Mouse (Mus musculus) kidney, embryonic 14.5 days (tissue): Measurements from ENCODE around the gene Paqr5. TPM values are rescaled to one million over a fixed set of nuclear protein-coding genes. Genes with fewer than 3 reads are reported as not detected.
A peak's percentile ranks its signal among the peaks of the same experiment; 100 is the strongest.

ENCODE experiments used
- ATAC-seq: fragments of 200-750 bp; cut with Nextera tagmentation; 2 replicates; pipeline ENCODE4 v1.8.0; 2017; ENCODE audit warnings: moderate number of reproducible peaks, mild to moderate bottlenecking, moderate TSS enrichment, moderate library complexity; ENCODE audit not compliant: low FRiP score, low TSS enrichment
- H3K27ac ChIP-seq: fragments of 300-500 bp; sonication (generic); 2 replicates; pipeline ENCODE4 v1.5.1; 2014; ENCODE audit warnings: low read depth, mild to moderate bottlenecking, low read length, moderate library complexity, mixed read lengths
- H3K27me3 ChIP-seq: fragments of 300-500 bp; sonication (generic); 2 replicates; pipeline ENCODE4 v1.6.1; 2014; ENCODE audit warnings: mild to moderate bottlenecking, low read length; ENCODE audit not compliant: control insufficient read depth, insufficient read depth
- H3K36me3 ChIP-seq: fragments of 300-500 bp; sonication (generic); 2 replicates; pipeline ENCODE4 v1.6.1; 2014; ENCODE audit warnings: low read length, mixed read lengths; ENCODE audit not compliant: control insufficient read depth, insufficient read depth
- H3K4me1 ChIP-seq: fragments of 300-500 bp; sonication (generic); 2 replicates; pipeline ENCODE4 v1.6.1; 2014; ENCODE audit warnings: low read length, mixed read lengths; ENCODE audit not compliant: control insufficient read depth, insufficient read depth
- H3K4me2 ChIP-seq: fragments of 300-500 bp; sonication (generic); replicated peaks from 2 replicates; pipeline ENCODE4 v1.6.1; 2014; ENCODE audit warnings: low read depth, mild to moderate bottlenecking, low read length
- H3K4me3 ChIP-seq: fragments of 300-500 bp; sonication (generic); 2 replicates; pipeline ENCODE4 v1.5.1; 2014; ENCODE audit warnings: mild to moderate bottlenecking, low read length
- H3K9ac ChIP-seq: fragments of 300-500 bp; sonication (generic); 2 replicates; pipeline ENCODE4 v1.6.1; 2014; ENCODE audit warnings: low read depth, mild to moderate bottlenecking, low read length, moderate library complexity
- H3K9me3 ChIP-seq: fragments of 300-500 bp; sonication (generic); 2 replicates; pipeline ENCODE4 v1.6.1; 2016; ENCODE audit warnings: low read length; ENCODE audit not compliant: control insufficient read depth
- WGBS: fragments of 180-500 bp; shearing (Covaris S2); extraction: QIAGEN DNeasy Blood & Tissue Kit; methylation state at CpG from one replicate; pipeline ENCODE4 v1.1.7; 2014; 5-methylcytosine and 5-hydroxymethylcytosine counted together
- polyA plus RNA-seq: library from polyadenylated mRNA; unstranded; fragments of >200 nt; fragmentation: Nextera tagmentation; extraction: Ambion mirVana; gene quantifications from 2 replicates; pipeline ENCODE4 v1.2.1, GENCODE M21; 2014

Gene Paqr5
- polyA plus RNA-seq, 1 experiment from 2014 or later: 17.0 TPM

DNA sequence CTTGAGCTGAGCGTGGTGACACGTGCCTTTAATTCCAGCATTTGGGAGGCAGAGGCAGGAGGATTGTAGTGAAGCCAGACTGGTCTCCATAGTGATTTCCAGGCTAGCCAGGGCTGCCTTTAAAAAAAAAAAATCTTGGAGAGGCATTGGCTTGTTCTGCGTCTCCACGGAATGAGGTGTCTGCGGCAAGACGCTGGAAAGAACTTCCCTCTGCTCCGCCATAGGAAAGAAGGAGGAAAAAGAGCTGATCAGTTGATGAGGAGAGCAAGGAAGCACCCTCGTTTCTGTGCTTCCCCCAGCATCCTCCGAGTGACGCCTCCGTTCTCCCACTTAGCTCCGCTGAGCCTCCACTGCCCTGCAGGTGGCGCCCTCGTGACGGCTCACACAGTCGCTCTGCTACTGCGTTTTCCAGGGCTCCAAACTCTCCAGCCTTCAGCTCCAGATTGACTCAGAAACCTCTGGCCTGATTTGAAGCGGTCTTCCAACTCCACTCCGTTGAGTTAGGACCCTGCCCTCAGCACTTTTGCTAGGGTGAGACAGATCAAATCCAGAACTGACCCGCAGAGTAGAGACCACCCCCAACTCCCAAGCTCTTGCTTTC lies 13.5 kb upstream of the Paqr5 start:
- H3K27ac ChIP-seq: no peak overlapping the region
- H3K9me3 ChIP-seq: no peaks in the 10 kb centered on the region
- H3K4me2 ChIP-seq: no peak overlapping the region; the same call in 1 of the 2 replicates
- no peaks in the 10 kb centered on the region for H3K36me3 ChIP-seq
- H3K4me3 ChIP-seq: 0 out of 2 replicates have a peak overlapping the region, but pooled peaks have one; percentile 6
- 6% methylated on average over 20 of the region's 20 CpGs for WGBS
- H3K4me1 ChIP-seq: no peaks in the 10 kb centered on the region
- ATAC-seq: peak; percentile 69
- no peaks in the 10 kb centered on the region for H3K27me3 ChIP-seq
- no peak overlapping the region for H3K9ac ChIP-seq

DNA sequence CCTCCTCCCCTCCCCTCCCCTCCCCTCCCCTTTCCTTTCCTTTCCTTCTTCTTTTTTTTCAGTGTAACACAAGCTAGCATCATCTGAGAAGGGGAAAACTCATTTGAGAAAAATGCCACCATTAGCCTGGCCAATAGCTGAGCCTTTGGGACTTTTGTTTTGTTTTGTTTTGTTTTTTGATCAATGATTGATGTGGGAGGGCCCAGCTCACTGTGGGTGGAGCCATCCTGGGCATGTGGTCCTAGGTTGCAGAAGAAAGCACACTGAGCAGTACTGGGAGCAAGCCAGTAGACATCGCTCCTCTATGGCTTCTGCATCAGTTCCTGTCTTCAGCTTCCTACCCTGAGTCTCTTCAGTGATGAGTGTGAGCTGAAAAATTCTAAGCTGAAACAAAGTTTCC lies 9.2 kb upstream of the Paqr5 start:
- no peak for ATAC-seq
- H3K36me3 ChIP-seq: no peaks in the 10 kb centered on the region
- no peak overlapping the region for H3K4me2 ChIP-seq
- no peak overlapping the region for H3K9ac ChIP-seq
- H3K4me3 ChIP-seq: no peak overlapping the region
- no peaks in the 10 kb centered on the region for H3K9me3 ChIP-seq
- WGBS: 91% methylated on average over 1 of the region's 1 CpGs
- no peak overlapping the region for H3K27ac ChIP-seq
- no peaks in the 10 kb centered on the region for H3K4me1 ChIP-seq
- no peaks in the 10 kb centered on the region for H3K27me3 ChIP-seq

DNA sequence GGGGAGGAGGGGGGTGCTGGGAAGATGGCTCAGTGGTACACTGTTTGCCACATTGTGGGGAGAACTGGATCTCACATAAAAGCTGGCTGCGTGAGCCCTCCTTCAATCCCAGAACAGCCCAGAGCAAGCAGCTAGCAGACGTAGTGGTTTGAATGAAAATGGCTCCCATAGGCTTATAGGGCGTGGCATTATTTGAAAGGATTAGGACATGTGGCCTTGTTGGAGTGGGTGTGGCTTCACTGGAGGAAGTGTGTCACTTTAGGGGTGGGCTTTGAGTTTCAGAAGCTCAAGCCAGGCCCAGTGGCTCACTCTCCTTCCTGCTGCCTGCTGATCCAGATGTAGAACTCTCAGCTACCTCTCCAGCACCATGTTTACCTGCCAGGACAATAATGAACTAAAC lies 5.5 kb upstream of the Paqr5 start:
- 93% methylated on average over 3 of the region's 3 CpGs for WGBS
- no peak overlapping the region for H3K4me3 ChIP-seq
- H3K27ac ChIP-seq: no peak overlapping the region
- H3K9ac ChIP-seq: no peak overlapping the region
- H3K9me3 ChIP-seq: no peaks in the 10 kb centered on the region
- no peak for ATAC-seq
- no peaks in the 10 kb centered on the region for H3K27me3 ChIP-seq
- H3K36me3 ChIP-seq: no peaks in the 10 kb centered on the region
- no peak overlapping the region for H3K4me2 ChIP-seq
- H3K4me1 ChIP-seq: no peaks in the 10 kb centered on the region

DNA sequence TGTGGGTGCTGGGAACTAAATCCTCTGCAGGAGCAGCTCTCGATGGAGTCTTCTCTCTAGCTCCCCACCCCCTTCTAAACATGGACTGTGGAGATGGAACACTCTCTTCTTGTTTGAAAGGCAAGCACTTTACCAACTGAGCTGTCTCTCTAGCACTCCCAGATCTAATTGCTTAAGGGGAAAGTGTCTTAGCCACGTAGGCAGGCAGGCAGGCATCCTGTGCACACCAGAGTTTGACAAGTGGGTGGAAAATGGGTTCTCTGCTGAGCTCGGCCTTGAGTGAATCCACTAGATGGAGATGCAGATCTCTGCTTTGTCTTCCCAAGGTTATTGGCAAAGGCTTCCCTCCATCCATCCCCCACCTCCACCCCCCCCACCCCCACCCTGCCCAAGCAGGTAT lies 1.4 kb upstream of the Paqr5 start:
- no peaks in the 10 kb centered on the region for H3K4me1 ChIP-seq
- ATAC-seq: no peak
- no peaks in the 10 kb centered on the region for H3K9me3 ChIP-seq
- no peak overlapping the region for H3K4me3 ChIP-seq
- H3K4me2 ChIP-seq: no peak overlapping the region
- peaks cover 9% of the 10 kb centered on the region; the same call in 1 of the 2 replicates for H3K27me3 ChIP-seq
- H3K9ac ChIP-seq: no peak overlapping the region
- WGBS: 52% methylated on average over 3 of the region's 3 CpGs
- H3K27ac ChIP-seq: no peak overlapping the region
- no peaks in the 10 kb centered on the region for H3K36me3 ChIP-seq

DNA sequence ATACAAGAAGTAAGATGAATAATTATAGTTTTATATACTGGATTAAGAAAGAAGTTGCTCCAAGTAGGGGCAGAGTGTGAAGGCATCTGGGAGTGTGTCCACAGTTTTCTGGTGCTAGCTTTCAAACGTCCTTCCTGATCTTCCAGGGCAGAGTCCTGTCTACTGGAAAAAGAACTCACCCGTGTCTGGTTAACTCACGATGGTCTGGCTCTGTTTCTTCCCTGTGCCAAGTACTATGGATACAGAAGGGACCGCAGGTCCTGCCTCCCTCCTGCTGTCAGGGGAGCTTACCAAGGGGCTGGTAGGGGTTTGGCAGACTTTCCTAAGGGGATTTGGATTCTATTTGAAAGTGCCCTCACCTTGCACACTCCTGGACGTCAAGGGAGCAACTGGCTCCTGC lies 1.6 kb downstream of the Paqr5 start:
- Histone ChIP-seq H3K4me1 (0 out of 2 replicates have a peak, but pooled peaks cover 7% of the 10 kb centered on the region), H3K9me3 (no peaks in the 10 kb centered on the region), H3K4me2 (no peak overlapping the region), H3K36me3 (no peaks in the 10 kb centered on the region), H3K4me3 (no peak overlapping the region), H3K27ac (no peak overlapping the region), H3K27me3 (peaks cover 9% of the 10 kb centered on the region; the same call in 1 of the 2 replicates), H3K9ac (no peak overlapping the region)
- 46% methylated on average over 5 of the region's 5 CpGs for WGBS
- ATAC-seq: no peak

DNA sequence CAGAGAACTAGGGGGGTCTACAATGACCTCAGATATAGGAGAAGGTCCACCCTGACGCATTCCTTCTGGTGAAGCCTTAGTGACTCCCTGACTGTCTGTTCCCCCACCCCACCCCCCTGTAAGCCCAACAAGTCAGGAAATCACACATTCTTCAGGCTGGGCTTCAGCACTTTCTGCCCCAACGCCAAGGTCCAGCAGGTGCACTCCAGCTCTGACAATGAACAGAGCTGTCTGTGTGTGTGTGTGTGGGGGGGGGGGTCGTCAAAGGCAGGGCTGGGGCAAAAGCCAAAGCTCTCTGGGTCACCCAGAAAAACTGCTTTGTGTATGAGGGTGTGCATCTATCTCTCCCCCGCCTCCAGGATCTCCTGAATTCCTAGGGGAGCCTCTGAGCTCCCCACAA lies 2.8 kb downstream of the Paqr5 start:
- Histone ChIP-seq H3K27ac (no peak overlapping the region), H3K36me3 (no peaks in the 10 kb centered on the region), H3K4me3 (no peak overlapping the region), H3K4me2 (no peak overlapping the region), H3K4me1 (0 out of 2 replicates have a peak, but pooled peaks cover 7% of the 10 kb centered on the region), H3K9ac (no peak overlapping the region), H3K27me3 (peaks cover 9% of the 10 kb centered on the region; the same call in 1 of the 2 replicates), H3K9me3 (no peaks in the 10 kb centered on the region)
- no peak for ATAC-seq
- WGBS: 33% methylated on average over 4 of the region's 4 CpGs

DNA sequence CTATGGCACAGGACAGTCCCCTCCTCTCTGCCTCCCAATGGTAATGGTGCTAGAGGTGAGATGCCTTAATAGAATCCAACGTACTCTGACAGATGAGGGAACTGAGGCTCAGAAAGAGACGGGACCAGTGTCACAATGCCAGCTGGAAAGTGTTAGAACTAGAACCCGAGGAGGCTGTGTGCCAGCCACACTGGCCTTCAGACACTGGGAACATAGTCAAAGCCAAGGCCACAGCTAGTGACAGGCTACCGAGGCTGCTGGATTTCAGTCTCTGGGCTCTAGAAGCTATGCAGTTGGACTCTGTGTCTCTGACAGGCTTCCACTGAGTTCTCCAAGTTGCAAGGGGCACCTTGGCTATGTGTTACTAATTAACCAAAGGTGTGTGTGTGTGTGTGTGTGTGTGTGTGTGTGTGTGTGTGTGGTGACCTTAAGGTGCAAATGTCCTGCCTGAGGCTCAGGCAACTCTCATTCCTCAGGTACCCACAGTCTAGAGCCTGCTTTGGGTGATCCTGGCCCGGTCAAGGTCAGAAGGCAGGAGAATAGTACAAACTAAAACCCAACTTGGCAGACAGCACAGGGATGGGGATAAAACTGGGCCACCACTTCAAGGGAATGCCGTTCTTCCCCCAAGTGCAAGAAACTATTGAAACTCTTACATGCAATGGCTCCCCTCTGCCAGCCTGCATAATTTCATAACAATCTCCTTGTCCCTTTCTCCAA lies 3.5 kb downstream of the Paqr5 start:
- Histone ChIP-seq H3K4me1 (0 out of 2 replicates have a peak, but pooled peaks cover 7% of the 10 kb centered on the region), H3K9ac (no peak overlapping the region), H3K27ac (no peak overlapping the region; the same call in 1 of the 2 replicates), H3K36me3 (no peaks in the 10 kb centered on the region), H3K27me3 (peaks cover 9% of the 10 kb centered on the region; the same call in 1 of the 2 replicates), H3K4me3 (no peak overlapping the region), H3K9me3 (no peaks in the 10 kb centered on the region), H3K4me2 (no peak overlapping the region)
- no peak for ATAC-seq
- WGBS: 81% methylated on average over 6 of the region's 6 CpGs

DNA sequence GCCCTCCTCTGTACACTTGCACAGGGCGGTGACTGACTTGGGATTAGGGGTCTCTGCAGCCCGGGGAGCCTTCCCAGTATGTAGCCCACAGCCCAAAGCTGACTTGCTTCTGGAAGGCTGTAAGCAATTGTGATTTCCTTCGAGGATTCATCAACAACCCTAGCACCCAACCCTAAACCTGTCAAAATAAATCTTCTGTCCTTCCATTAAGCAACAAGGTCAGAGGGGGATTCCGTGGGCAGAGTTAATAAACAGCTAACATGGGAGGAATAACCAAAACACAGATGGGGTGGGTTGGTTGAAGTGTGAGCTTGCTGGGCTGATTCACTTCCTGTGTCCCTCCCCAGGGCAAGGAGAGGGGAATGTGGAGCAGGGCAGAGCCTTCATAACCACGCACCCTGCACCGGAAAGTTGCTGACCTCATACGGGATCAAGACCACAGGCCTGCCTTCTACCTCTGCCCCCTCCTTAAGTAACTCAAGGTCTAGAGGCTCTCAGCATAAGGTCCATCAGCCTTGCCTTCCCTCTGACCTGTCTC lies 5.0 kb downstream of the Paqr5 start:
- no peaks in the 10 kb centered on the region for H3K36me3 ChIP-seq
- no peak overlapping the region for H3K27ac ChIP-seq
- 17% methylated on average over 7 of the region's 7 CpGs for WGBS
- H3K4me1 ChIP-seq: 0 out of 2 replicates have a peak, but pooled peaks cover 7% of the 10 kb centered on the region
- no peaks in the 10 kb centered on the region for H3K9me3 ChIP-seq
- no peak overlapping the region for H3K9ac ChIP-seq
- ATAC-seq: no peak
- peaks cover 6% of the 10 kb centered on the region; the same call in 1 of the 2 replicates for H3K27me3 ChIP-seq
- no peak overlapping the region for H3K4me2 ChIP-seq
- no peak overlapping the region for H3K4me3 ChIP-seq

DNA sequence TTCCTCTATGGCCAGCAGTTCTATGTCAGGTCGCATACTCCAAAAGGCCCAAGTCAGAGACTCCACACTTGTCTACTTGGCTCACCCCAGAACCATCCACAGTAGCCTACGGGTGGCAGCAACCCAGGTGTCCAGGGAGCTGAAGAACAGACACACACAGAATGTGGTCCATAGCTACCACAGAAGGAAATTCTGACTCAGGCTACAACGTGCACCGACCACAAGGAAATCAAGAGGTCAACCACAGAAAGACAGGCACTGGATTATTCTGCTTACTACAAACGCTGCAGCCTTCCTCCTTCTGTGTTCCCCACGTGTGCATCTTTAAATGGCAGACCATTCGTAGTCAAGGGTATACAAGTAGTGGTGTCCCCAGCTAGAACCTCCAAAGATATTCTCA lies 6.4 kb downstream of the Paqr5 start:
- H3K4me3 ChIP-seq: no peak overlapping the region
- H3K36me3 ChIP-seq: no peaks in the 10 kb centered on the region
- H3K9me3 ChIP-seq: no peaks in the 10 kb centered on the region
- H3K4me1 ChIP-seq: 0 out of 2 replicates have a peak, but pooled peaks cover 7% of the 10 kb centered on the region
- 0 out of 2 replicates have a peak, but pooled peaks cover 3% of the 10 kb centered on the region for H3K27me3 ChIP-seq
- H3K27ac ChIP-seq: no peak overlapping the region
- WGBS: 79% methylated on average over 7 of the region's 7 CpGs
- ATAC-seq: no peak
- H3K9ac ChIP-seq: no peak overlapping the region
- no peak overlapping the region for H3K4me2 ChIP-seq
